ENCODE assay signal across 8 mouse cellular contexts in genomic region chr7:6729061-6729817, GRCm38 (mm10). TPM values are rescaled to one million over a fixed set of nuclear protein-coding genes. Genes with fewer than 3 reads are reported as not detected.
DNase-seq lines count a peak whose midpoint lies in the region; ATAC-seq lines count a peak whose summit lies in the region.

No protein-coding gene starts in this region.

- ATAC-seq in heart, embryonic 11.5 days (replicated peaks; ENCODE audit: insufficient number of reproducible peaks, low FRiP score, low TSS enrichment), result peak; percentile 66
- ATAC-seq in kidney, embryonic 15.5 days (replicated peaks; ENCODE audit: low FRiP score), result peak; percentile 65
- peak; percentile 70 for ATAC-seq in limb, embryonic 15.5 days (ENCODE audit: insufficient number of reproducible peaks, low FRiP score, low TSS enrichment, low read depth)
- peak; percentile 43 for ATAC-seq in midbrain, embryonic 16.5 days
- ATAC-seq in stomach, embryonic 14.5 days (ENCODE audit: insufficient number of reproducible peaks, insufficient read depth, low FRiP score, low read depth), result peak; percentile 70

- H3K27me3 ChIP-seq in heart, embryonic 11.5 days (ENCODE audit: control insufficient read depth, insufficient read depth, low read length), result no peaks in the 10 kb centered on the region
- no peaks in the 10 kb centered on the region for H3K27me3 ChIP-seq in kidney, embryonic 15.5 days
- H3K27me3 ChIP-seq in limb, embryonic 15.5 days, result no peaks in the 10 kb centered on the region
- H3K27me3 ChIP-seq in midbrain, embryonic 16.5 days (ENCODE audit: control insufficient read depth, insufficient read depth, low read depth, low read length), result no peaks in the 10 kb centered on the region
- H3K27me3 ChIP-seq in stomach, embryonic 14.5 days (ENCODE audit: control insufficient read depth, insufficient read depth, low read length), result no peaks in the 10 kb centered on the region

- peaks cover 37% of the 10 kb centered on the region for H3K9me3 ChIP-seq in heart, embryonic 11.5 days (replicated peaks; ENCODE audit: control insufficient read depth, low read length)
- peaks cover 31% of the 10 kb centered on the region for H3K9me3 ChIP-seq in kidney, embryonic 15.5 days (replicated peaks)
- peaks cover 18% of the 10 kb centered on the region for H3K9me3 ChIP-seq in limb, embryonic 15.5 days
- peaks cover 11% of the 10 kb centered on the region; the same call in 1 of the 2 replicates for H3K9me3 ChIP-seq in midbrain, embryonic 16.5 days (replicated peaks; ENCODE audit: control insufficient read depth, low read length, poor library complexity, severe bottlenecking)
- peaks cover 35% of the 10 kb centered on the region for H3K9me3 ChIP-seq in stomach, embryonic 14.5 days (ENCODE audit: control insufficient read depth, low read depth, low read length)

- peak; percentile 55 for DNase-seq in CD4-positive helper T cell, adult 2 months (ENCODE audit: low read depth, low spot score)
- peak; percentile 52 for DNase-seq in fat pad, adult 2 months (ENCODE audit: extremely low read depth, low read depth, low spot score)

- H3K4me1 ChIP-seq in brown adipose tissue, adult 24 weeks (ENCODE audit: control insufficient read depth, insufficient read depth, insufficient read length, low read length), result no peaks in the 10 kb centered on the region
- H3K4me1 ChIP-seq in heart, embryonic 11.5 days (ENCODE audit: control insufficient read depth, insufficient read depth, low read length), result no peaks in the 10 kb centered on the region
- 0 out of 2 replicates have a peak, but pooled peaks cover 4% of the 10 kb centered on the region for H3K4me1 ChIP-seq in kidney, embryonic 15.5 days
- 0 out of 2 replicates have a peak, but pooled peaks cover 7% of the 10 kb centered on the region for H3K4me1 ChIP-seq in limb, embryonic 15.5 days
- no peaks in the 10 kb centered on the region for H3K4me1 ChIP-seq in midbrain, embryonic 16.5 days (ENCODE audit: control insufficient read depth, insufficient read depth, low read length)
- H3K4me1 ChIP-seq in stomach, embryonic 14.5 days (ENCODE audit: control insufficient read depth, insufficient read depth, low read length), result no peaks in the 10 kb centered on the region

- peak overlapping the region; percentile 65 for H3K4me3 ChIP-seq in brown adipose tissue, adult 24 weeks (ENCODE audit: insufficient read depth, low read depth, low read length)
- peak overlapping the region; percentile 65 for H3K4me3 ChIP-seq in heart, embryonic 11.5 days (ENCODE audit: low read depth, low read length)
- H3K4me3 ChIP-seq in kidney, embryonic 15.5 days (replicated peaks), result peak overlapping the region; percentile 67
- peak overlapping the region; percentile 61 for H3K4me3 ChIP-seq in limb, embryonic 15.5 days
- H3K4me3 ChIP-seq in midbrain, embryonic 16.5 days (ENCODE audit: low read depth, low read length), result peak overlapping the region; percentile 64
- peak overlapping the region; percentile 62 for H3K4me3 ChIP-seq in stomach, embryonic 14.5 days (ENCODE audit: low read depth, low read length)

- 48% methylated on average over 37 of the region's 37 CpGs for WGBS in heart, embryonic 11.5 days (ENCODE audit: insufficient replicate concordance)
- WGBS in kidney, embryonic 15.5 days, result 51% methylated on average over 37 of the region's 37 CpGs
- 48% methylated on average over 37 of the region's 37 CpGs for WGBS in limb, embryonic 15.5 days
- 48% methylated on average over 37 of the region's 37 CpGs for WGBS in midbrain, embryonic 16.5 days
- 46% methylated on average over 37 of the region's 37 CpGs for WGBS in stomach, embryonic 14.5 days

- H3K4me2 ChIP-seq in heart, embryonic 11.5 days, result peak overlapping the region; percentile 63
- H3K4me2 ChIP-seq in kidney, embryonic 15.5 days, result peak overlapping the region; percentile 64
- H3K4me2 ChIP-seq in limb, embryonic 15.5 days, result peak overlapping the region; percentile 43
- peak overlapping the region; percentile 41 for H3K4me2 ChIP-seq in midbrain, embryonic 16.5 days (ENCODE audit: low read length)
- peak overlapping the region; percentile 41 for H3K4me2 ChIP-seq in stomach, embryonic 14.5 days (replicated peaks; ENCODE audit: low read depth, low read length)

- peaks cover 4% of the 10 kb centered on the region; the same call in 1 of the 2 replicates for H3K36me3 ChIP-seq in heart, embryonic 11.5 days (ENCODE audit: control insufficient read depth, insufficient read depth, low read length)
- H3K36me3 ChIP-seq in kidney, embryonic 15.5 days, result peaks cover 20% of the 10 kb centered on the region
- H3K36me3 ChIP-seq in limb, embryonic 15.5 days, result peaks cover 22% of the 10 kb centered on the region
- H3K36me3 ChIP-seq in midbrain, embryonic 16.5 days (ENCODE audit: control insufficient read depth, insufficient read depth, low read length), result no peaks in the 10 kb centered on the region
- peaks cover 15% of the 10 kb centered on the region; the same call in 1 of the 2 replicates for H3K36me3 ChIP-seq in stomach, embryonic 14.5 days (ENCODE audit: control insufficient read depth, insufficient read depth, low read length)

- peak overlapping the region; percentile 82 for H3K9ac ChIP-seq in heart, embryonic 11.5 days (ENCODE audit: low read depth, low read length)
- peak overlapping the region; percentile 64 for H3K9ac ChIP-seq in kidney, embryonic 15.5 days
- H3K9ac ChIP-seq in limb, embryonic 15.5 days, result peak overlapping the region; percentile 50
- H3K9ac ChIP-seq in midbrain, embryonic 16.5 days (ENCODE audit: low read depth, low read length), result peak overlapping the region; percentile 79
- peak overlapping the region; percentile 60 for H3K9ac ChIP-seq in stomach, embryonic 14.5 days (replicated peaks; ENCODE audit: low read depth, low read length)

- peak overlapping the region; percentile 84 for H3K27ac ChIP-seq in brown adipose tissue, adult 24 weeks (replicated peaks; ENCODE audit: low read depth, low read length)
- H3K27ac ChIP-seq in heart, embryonic 11.5 days (ENCODE audit: low read depth, low read length), result peak overlapping the region; percentile 93
- H3K27ac ChIP-seq in kidney, embryonic 15.5 days, result peak overlapping the region; percentile 96
- H3K27ac ChIP-seq in limb, embryonic 15.5 days, result peak overlapping the region; percentile 89
- peak overlapping the region; percentile 92 for H3K27ac ChIP-seq in midbrain, embryonic 16.5 days (ENCODE audit: low read length)
- peak overlapping the region; percentile 92 for H3K27ac ChIP-seq in stomach, embryonic 14.5 days (ENCODE audit: low read length)

RNA-seq across cellular contexts. Expression of gene Peg3, which starts 1.0 kb away (rescaled TPM):
- 3.5 and 8.2 TPM in 2 replicates for polyA plus RNA-seq in brown adipose tissue, adult 24 weeks (2012; ENCODE audit: insufficient read depth, insufficient read length, missing spikeins)
- polyA plus RNA-seq in heart, embryonic 11.5 days (2014; fragmentation: Nextera tagmentation; extraction: Ambion mirVana), result 214 TPM in 2 replicates
- 164 and 168 TPM in 2 replicates for polyA plus RNA-seq in kidney, embryonic 15.5 days (2015; fragmentation: Nextera tagmentation; extraction: Ambion mirVana)
- polyA plus RNA-seq in limb, embryonic 15.5 days (2015; fragmentation: Nextera tagmentation; extraction: Ambion mirVana), result 213 and 261 TPM in 2 replicates
- polyA plus RNA-seq in midbrain, embryonic 16.5 days (2015; fragmentation: Nextera tagmentation; extraction: Ambion mirVana), result 103 and 117 TPM in 2 replicates
- polyA plus RNA-seq in stomach, embryonic 14.5 days (2014; fragmentation: Nextera tagmentation; extraction: Ambion mirVana), result 210 and 239 TPM in 2 replicates

RNA-seq across cellular contexts. Expression of gene Usp29, which starts 1.1 kb away (rescaled TPM):
- polyA plus RNA-seq in brown adipose tissue, adult 24 weeks (2012; ENCODE audit: insufficient read depth, insufficient read length, missing spikeins), result not detected in 2 replicates
- 14.5 and 15.5 TPM in 2 replicates for polyA plus RNA-seq in heart, embryonic 11.5 days (2014; fragmentation: Nextera tagmentation; extraction: Ambion mirVana)
- polyA plus RNA-seq in kidney, embryonic 15.5 days (2015; fragmentation: Nextera tagmentation; extraction: Ambion mirVana), result 5.1 and 7.3 TPM in 2 replicates
- 9.6 and 10.7 TPM in 2 replicates for polyA plus RNA-seq in limb, embryonic 15.5 days (2015; fragmentation: Nextera tagmentation; extraction: Ambion mirVana)
- 35.8 and 39.8 TPM in 2 replicates for polyA plus RNA-seq in midbrain, embryonic 16.5 days (2015; fragmentation: Nextera tagmentation; extraction: Ambion mirVana)
- polyA plus RNA-seq in stomach, embryonic 14.5 days (2014; fragmentation: Nextera tagmentation; extraction: Ambion mirVana), result 9.1 TPM in 2 replicates

RNA-seq across cellular contexts. Expression of gene Zim1, which starts 33.0 kb away (rescaled TPM):
- 0.52 TPM in 1 of 2 replicates, not detected in the other for polyA plus RNA-seq in brown adipose tissue, adult 24 weeks (2012; ENCODE audit: insufficient read depth, insufficient read length, missing spikeins)
- polyA plus RNA-seq in heart, embryonic 11.5 days (2014; fragmentation: Nextera tagmentation; extraction: Ambion mirVana), result 20.3 and 21.5 TPM in 2 replicates
- polyA plus RNA-seq in kidney, embryonic 15.5 days (2015; fragmentation: Nextera tagmentation; extraction: Ambion mirVana), result 4.0 TPM in 2 replicates
- polyA plus RNA-seq in limb, embryonic 15.5 days (2015; fragmentation: Nextera tagmentation; extraction: Ambion mirVana), result 8.6 and 13.6 TPM in 2 replicates
- 7.6 and 8.4 TPM in 2 replicates for polyA plus RNA-seq in midbrain, embryonic 16.5 days (2015; fragmentation: Nextera tagmentation; extraction: Ambion mirVana)
- polyA plus RNA-seq in stomach, embryonic 14.5 days (2014; fragmentation: Nextera tagmentation; extraction: Ambion mirVana), result 7.7 and 8.7 TPM in 2 replicates

Comparison
In these comparisons a context has a peak if more than half of its experiments do, and no peak if none do; other contexts are left out.
1. Peak in every context shown above with its lines: DNase-seq, ATAC-seq, H3K4me3 ChIP-seq and H3K27ac ChIP-seq.
2. RNA of gene Peg3, which starts 1.0 kb away (polyA plus RNA-seq): 214 TPM in heart, embryonic 11.5 days, 213 to 261 TPM in limb, embryonic 15.5 days, 210 to 239 TPM in stomach, embryonic 14.5 days, 164 to 168 TPM in kidney, embryonic 15.5 days and 103 to 117 TPM in midbrain, embryonic 16.5 days; 3.5 to 8.2 TPM in brown adipose tissue, adult 24 weeks; every median in the first group is over 10 times any median in the second.